Mouse (Mus musculus) spleen, adult 2 months (tissue): ENCODE results near the gene Nudt6.

Experiments
- CTCF ChIP-seq: fragments of 200-500 bp; IDR thresholded peaks from 2 replicates; pipeline ENCODE4 v1.5.1; 2011; ENCODE audit warnings: mild to moderate bottlenecking, inconsistent platforms; ENCODE audit not compliant: insufficient read depth, insufficient read length, insufficient replicate concordance; ENCODE audit errors: extremely low read depth
- POLR2A ChIP-seq: fragments of 200-500 bp; IDR thresholded peaks from 2 replicates; pipeline ENCODE4 v1.6.1; 2011; ENCODE audit warnings: low read depth, low read length, inconsistent platforms

GRCm38 (mm10) chr3:37426069-37426468 is 6.1 kb upstream of the Nudt6 start:
- TF ChIP-seq CTCF: no peak
- TF ChIP-seq POLR2A: no peak
